Mouse (Mus musculus) ES-E14 (cell line): Measurements from ENCODE around the gene Mep1a. TPM values are rescaled to one million over a fixed set of nuclear protein-coding genes. Genes with fewer than 3 reads are reported as not detected.

Experiments used
- DNase-seq: peaks from one replicate; pipeline ENCODE4 v3.0.0-alpha.2; 2013; ENCODE audit warnings: low read depth, low spot score
- H3K27ac ChIP-seq: 2 replicates; pipeline ENCODE4 v1.5.1; 2012; ENCODE audit warnings: low read depth, mild to moderate bottlenecking, low read length, moderate library complexity, mixed read lengths; ENCODE audit not compliant: poor library complexity, insufficient read depth, severe bottlenecking
- H3K36me3 ChIP-seq: 2 replicates; pipeline ENCODE4 v1.6.1; 2012; ENCODE audit warnings: mild to moderate bottlenecking, low read length, moderate library complexity, mixed read lengths; ENCODE audit not compliant: control insufficient read depth, poor library complexity, insufficient read depth, severe bottlenecking
- H3K4me1 ChIP-seq, 2 experiments: fragments of 150-350 bp in 1 of 2; sonication (generic) in 1 of 2; 2 replicates each; pipeline ENCODE4 v1.6.1; 2012; ENCODE audit warnings: low read length in 2 of 2, mild to moderate bottlenecking in 1 of 2, mixed read lengths in 1 of 2; ENCODE audit not compliant: control insufficient read depth in 2 of 2, insufficient read depth in 2 of 2, poor library complexity in 1 of 2
- H3K4me3 ChIP-seq, 2 experiments: fragments of 150-350 bp in 1 of 2; sonication (generic) in 1 of 2; 2 replicates each; pipeline ENCODE4 v1.5.1; 2012; ENCODE audit warnings: low read length in 2 of 2, low read depth in 1 of 2, mild to moderate bottlenecking in 1 of 2, mixed read lengths in 1 of 2; ENCODE audit not compliant: insufficient read depth in 1 of 2, poor library complexity in 1 of 2, severe bottlenecking in 1 of 2
- H3K9ac ChIP-seq: 2 replicates; pipeline ENCODE4 v1.6.1; 2012; ENCODE audit warnings: low read depth, mild to moderate bottlenecking, low read length, mixed read lengths; ENCODE audit not compliant: poor library complexity, insufficient read depth, severe bottlenecking
- H3K9me3 ChIP-seq: fragments of 150-350 bp; sonication (generic); 2 replicates; pipeline ENCODE4 v1.6.1; 2012; ENCODE audit warnings: low read depth, mild to moderate bottlenecking, low read length; ENCODE audit not compliant: control insufficient read depth, insufficient read depth
- CHD2 ChIP-seq: IDR thresholded peaks from 2 replicates; pipeline ENCODE4 v1.6.1; 2014; ENCODE audit warnings: mild to moderate bottlenecking, low read depth, low read length, inconsistent platforms
- HCFC1 ChIP-seq: IDR thresholded peaks from 2 replicates; pipeline ENCODE4 v1.6.1; 2012; ENCODE audit warnings: low read length, inconsistent platforms, borderline replicate concordance; ENCODE audit not compliant: insufficient read depth
- MAFK ChIP-seq: IDR thresholded peaks from 2 replicates; pipeline ENCODE4 v1.6.1; 2014; ENCODE audit warnings: mild to moderate bottlenecking, low read depth, low read length, inconsistent platforms; ENCODE audit not compliant: insufficient read depth
- ZC3H11A ChIP-seq: IDR thresholded peaks from 2 replicates; pipeline ENCODE4 v1.6.1; 2012; ENCODE audit warnings: low read depth, mild to moderate bottlenecking, inconsistent platforms, low read length, borderline replicate concordance
- ZNF384 ChIP-seq: IDR thresholded peaks from 2 replicates; pipeline ENCODE4 v1.6.1; 2012; ENCODE audit warnings: low read depth, low read length, inconsistent platforms
- in situ Hi-C, 2 experiments: fragments of 600-800 bp; cut with MboI; formaldehyde crosslinking; loops; one replicate each; pipeline ENCODE4 v1.15.1; 2025; ENCODE audit warnings: low sequenced_read_pairs in 2 of 2, inconsistent platforms in 1 of 2; ENCODE audit not compliant: unreplicated experiment in 2 of 2
- total RNA-seq: library from RNA; depleted of rRNA; stranded (reverse); fragments of 300-350 nt; gene quantifications from 2 replicates; pipeline ENCODE4 v1.2.3, GENCODE M21; 2012

The Mep1a gene
- total RNA-seq, 1 experiment = not detected

DNA sequence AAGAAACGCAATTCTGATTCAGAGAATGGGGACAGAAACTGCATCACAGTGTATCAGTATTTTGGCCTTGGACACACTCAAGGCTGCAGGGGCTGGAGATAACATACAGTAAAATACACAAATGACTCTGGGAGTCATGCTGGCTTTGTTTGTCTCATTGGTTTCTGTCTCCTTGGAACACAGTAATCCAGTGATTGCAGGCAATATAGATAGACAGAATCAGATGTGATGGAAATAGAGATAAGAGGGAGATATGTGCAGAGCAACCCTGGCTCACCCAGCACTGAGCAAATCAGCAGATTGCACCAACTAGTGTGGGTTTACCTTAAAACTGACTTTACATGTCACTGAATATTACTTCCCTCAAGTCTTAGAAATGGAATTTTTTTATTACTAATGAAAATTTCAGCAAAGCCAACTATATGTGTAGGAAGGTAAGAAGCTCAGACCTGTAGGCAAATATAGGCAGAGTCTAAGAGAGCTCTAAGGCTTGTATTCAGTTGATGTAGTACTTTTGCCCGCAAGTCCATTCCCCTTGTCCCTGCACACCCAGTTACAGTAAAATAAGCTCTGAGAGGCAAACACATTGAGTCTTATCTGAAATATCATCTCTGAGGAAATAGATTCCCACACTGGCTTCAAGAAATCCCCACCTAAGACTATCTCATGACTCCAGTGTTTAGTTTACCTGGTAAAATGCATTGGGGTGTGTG, 14.0 kb downstream of the Mep1a start:
- H3K9ac ChIP-seq = no peak overlapping the region
- no peak overlapping the region for H3K27ac ChIP-seq
- TF ChIP-seq CHD2 = no peak
- TF ChIP-seq MAFK = no peak
- no peak for TF ChIP-seq HCFC1
- no peak for TF ChIP-seq ZC3H11A
- TF ChIP-seq ZNF384 = no peak
- H3K4me1 ChIP-seq = no peaks in the 10 kb centered on the region
- no peaks in the 10 kb centered on the region for H3K9me3 ChIP-seq
- no peak overlapping the region for H3K4me3 ChIP-seq
- DNase-seq = no peak
- H3K36me3 ChIP-seq = no peaks in the 10 kb centered on the region
- in situ Hi-C loops = no loop called here

DNA sequence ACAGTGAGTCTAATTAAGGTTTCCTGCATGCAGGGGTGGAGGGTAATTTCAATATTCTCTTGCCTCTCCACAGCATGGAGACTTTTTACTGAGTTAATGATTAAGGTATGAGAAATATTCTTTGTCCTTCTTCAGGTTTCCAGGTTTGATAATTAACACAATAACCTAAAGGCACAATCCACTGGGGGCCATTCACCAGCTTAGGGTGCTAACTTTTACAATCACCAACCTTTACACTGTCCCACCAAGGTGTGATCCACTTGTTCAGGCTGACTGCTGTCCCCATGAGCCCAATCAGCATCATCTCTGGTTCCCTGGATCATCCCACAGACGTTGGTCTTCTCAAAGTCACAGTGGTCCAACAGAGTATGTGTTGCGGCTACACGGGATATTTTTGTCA, 16.6 kb downstream of the Mep1a start:
- Histone ChIP-seq H3K9me3 (no peaks in the 10 kb centered on the region), H3K36me3 (no peaks in the 10 kb centered on the region), H3K27ac (no peak overlapping the region), H3K4me1 (no peaks in the 10 kb centered on the region), H3K4me3 (no peak overlapping the region), H3K9ac (no peak overlapping the region)
- in situ Hi-C loops = no loop called here
- TF ChIP-seq HCFC1 = no peak
- TF ChIP-seq ZC3H11A = no peak
- TF ChIP-seq MAFK = no peak
- TF ChIP-seq CHD2 = no peak
- no peak for TF ChIP-seq ZNF384
- no peak for DNase-seq

DNA sequence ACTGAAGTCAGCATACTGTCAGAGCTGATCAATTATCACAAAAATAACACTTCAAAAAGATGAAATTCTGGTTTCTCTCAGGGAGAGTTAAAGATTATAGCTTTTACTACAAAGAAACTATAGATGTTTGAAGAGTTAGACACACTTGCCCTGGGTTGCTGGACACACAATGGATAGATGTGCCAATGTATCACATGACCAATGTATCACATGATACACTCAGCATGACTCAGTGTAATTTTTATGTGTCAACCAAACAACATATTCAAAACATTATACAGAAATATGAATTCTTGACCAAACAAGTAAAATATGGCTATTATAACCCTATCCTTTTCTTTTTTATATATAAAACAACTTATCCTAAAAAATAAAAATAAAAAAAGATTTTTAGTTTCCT, 25.0 kb downstream of the Mep1a start:
- H3K9me3 ChIP-seq = no peaks in the 10 kb centered on the region
- no peak for DNase-seq
- no peak overlapping the region for H3K27ac ChIP-seq
- peaks cover 0 to 4% of the 10 kb centered on the region in 2 experiments; a peak in 1 of 4 replicates for H3K4me1 ChIP-seq
- H3K9ac ChIP-seq = no peak overlapping the region
- no peak overlapping the region for H3K4me3 ChIP-seq
- H3K36me3 ChIP-seq = no peaks in the 10 kb centered on the region
- in situ Hi-C loops = no loop called here
- no peak for TF ChIP-seq HCFC1
- TF ChIP-seq ZC3H11A = no peak
- TF ChIP-seq ZNF384 = no peak
- no peak for TF ChIP-seq CHD2
- TF ChIP-seq MAFK = no peak

DNA sequence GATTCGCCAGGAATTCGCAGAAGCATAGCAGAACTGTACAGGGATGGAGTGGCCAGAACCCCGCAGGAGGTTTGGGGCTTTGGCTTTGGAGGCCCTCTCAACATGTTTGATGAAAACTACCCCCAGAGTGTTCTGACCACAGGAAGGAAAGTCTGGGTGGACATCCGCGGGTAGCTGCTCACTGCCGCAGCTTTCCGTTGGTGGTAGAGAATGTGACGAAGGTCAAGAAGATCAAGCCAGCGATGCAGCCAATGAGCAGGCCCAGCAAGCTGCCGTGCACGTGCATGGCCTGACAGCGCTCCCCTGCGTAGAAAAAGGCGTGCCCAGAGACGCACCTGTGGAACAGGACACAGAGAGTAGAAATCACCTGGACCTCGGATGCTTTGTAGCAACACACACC, 27.8 kb downstream of the Mep1a start:
- DNase-seq = no peak
- Histone ChIP-seq H3K9ac (no peak overlapping the region), H3K27ac (no peak overlapping the region), H3K4me3 (no peak overlapping the region), H3K9me3 (no peaks in the 10 kb centered on the region), H3K4me1 (peaks cover 0 to 4% of the 10 kb centered on the region in 2 experiments; a peak in 1 of 4 replicates), H3K36me3 (no peaks in the 10 kb centered on the region)
- in situ Hi-C loops = no loop called here
- no peak for TF ChIP-seq MAFK
- no peak for TF ChIP-seq CHD2
- no peak for TF ChIP-seq ZNF384
- no peak for TF ChIP-seq ZC3H11A
- no peak for TF ChIP-seq HCFC1

DNA sequence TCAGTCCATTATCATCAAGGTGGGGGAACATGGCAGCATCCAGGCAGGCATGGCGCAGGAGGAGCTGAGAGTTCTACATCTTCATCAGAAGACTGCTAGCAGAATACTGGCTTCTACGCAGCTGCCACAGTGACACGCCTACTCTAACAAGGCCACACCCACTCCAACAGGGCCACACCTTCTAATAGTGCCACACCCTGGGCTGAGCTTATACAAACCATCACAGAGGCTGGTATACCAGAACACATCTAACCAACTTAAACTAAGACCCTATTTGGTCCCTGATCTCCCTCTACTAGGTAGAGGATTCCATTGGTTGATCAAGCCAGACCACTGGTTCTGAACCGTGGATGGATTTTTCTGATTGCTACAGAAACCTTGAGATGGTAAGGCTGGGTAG, 30.1 kb downstream of the Mep1a start:
- Histone ChIP-seq H3K4me3 (no peak overlapping the region), H3K9me3 (no peaks in the 10 kb centered on the region), H3K4me1 (peaks cover 0 to 4% of the 10 kb centered on the region in 2 experiments; a peak in 1 of 4 replicates), H3K36me3 (no peaks in the 10 kb centered on the region), H3K9ac (no peak overlapping the region), H3K27ac (no peak overlapping the region)
- TF ChIP-seq ZC3H11A (no peak), CHD2 (no peak), MAFK (no peak), ZNF384 (no peak), HCFC1 (no peak)
- in situ Hi-C loops = no loop called here
- no peak for DNase-seq
